In genomic region chr9:70140340-70140739, GRCm38 (mm10) we compare ENCODE assay signal across 8 mouse cellular contexts. TPM values are rescaled to one million over a fixed set of nuclear protein-coding genes. Genes with fewer than 3 reads are reported as not detected.
DNase-seq lines count a peak whose midpoint lies in the region; ATAC-seq lines count a peak whose summit lies in the region.

No protein-coding gene starts in this region.

- H3K9me3 ChIP-seq in limb, embryonic 15.5 days, result no peaks in the 10 kb centered on the region

- H3K4me1 ChIP-seq in limb, embryonic 15.5 days, result peaks cover 25% of the 10 kb centered on the region

- no peak for ATAC-seq in limb, embryonic 15.5 days (ENCODE audit: insufficient number of reproducible peaks, low FRiP score, low TSS enrichment, low read depth)

- peak; percentile 3 for DNase-seq in adrenal gland, postnatal 10 days
- no peak for DNase-seq in adrenal gland, postnatal 4 days (ENCODE audit: low spot score in 2 of 2)
- peak; percentile 27 for DNase-seq in urinary bladder, postnatal 14 days (ENCODE audit: low spot score)
- DNase-seq in urinary bladder, adult 2 months (ENCODE audit: low spot score), result no peak
- DNase-seq in yolk sac, embryonic 10.5 days (ENCODE audit: low spot score), result no peak
- DNase-seq in cerebellum, adult 11-12 months, result no peak
- no peak for DNase-seq in adrenal gland, adult 2 months

- no peak overlapping the region for H3K27ac ChIP-seq in limb, embryonic 15.5 days

- peak overlapping the region; percentile 69 for H3K4me3 ChIP-seq in limb, embryonic 15.5 days

- no peak overlapping the region for H3K9ac ChIP-seq in limb, embryonic 15.5 days

- H3K4me2 ChIP-seq in limb, embryonic 15.5 days, result peak overlapping the region; percentile 96; the same call in 1 of the 2 replicates

- H3K27me3 ChIP-seq in limb, embryonic 15.5 days, result peaks cover 12% of the 10 kb centered on the region; the same call in 1 of the 2 replicates

- WGBS in limb, embryonic 15.5 days, result 44% methylated on average over 4 of the region's 4 CpGs

- H3K36me3 ChIP-seq in limb, embryonic 15.5 days, result no peaks in the 10 kb centered on the region

RNA-seq across cellular contexts. Expression of gene Fam81a, which starts 2.0 kb away (rescaled TPM):
- total RNA-seq in adrenal gland, postnatal 10 days (2021), result 1 to 10 TPM; 3.2 to 3.7 TPM
- total RNA-seq in adrenal gland, postnatal 4 days (2021), result 10 to 100 TPM in 1 of 2 experiments, 1 to 10 TPM in 1; 8.3 to 12.6 TPM
- 1.6 and 2.0 TPM in 2 replicates for polyA plus RNA-seq in urinary bladder, adult 2 months (2012; rRNA removed)
- 8.2 and 8.3 TPM in 2 replicates for polyA plus RNA-seq in limb, embryonic 15.5 days (2015; fragmentation: Nextera tagmentation; extraction: Ambion mirVana)
- total RNA-seq in adrenal gland, adult 2 months (2021), result 1 to 10 TPM; 2.0 to 4.3 TPM
- 0.30 and 0.48 TPM in 2 replicates for polyA plus RNA-seq in adrenal gland, adult 2 months (2012; rRNA removed)

Comparison
In these comparisons a context has a peak if more than half of its experiments do, and no peak if none do; other contexts are left out.
1. DNase-seq: peak in adrenal gland, postnatal 10 days (single experiment) and urinary bladder, postnatal 14 days (single experiment); none in adrenal gland, postnatal 4 days (0 of 2), urinary bladder, adult 2 months (single experiment), yolk sac, embryonic 10.5 days (single experiment), cerebellum, adult 11-12 months (single experiment) and adrenal gland, adult 2 months (single experiment).